Mouse (Mus musculus): Measurements from ENCODE around the gene Gm10409.
"Not testable (repeated sequence)": the region's sequence is repeated elsewhere in the genome, so short reads cannot be mapped to it uniquely, and the experiment has no call there.

Gene Gm10409

DNA sequence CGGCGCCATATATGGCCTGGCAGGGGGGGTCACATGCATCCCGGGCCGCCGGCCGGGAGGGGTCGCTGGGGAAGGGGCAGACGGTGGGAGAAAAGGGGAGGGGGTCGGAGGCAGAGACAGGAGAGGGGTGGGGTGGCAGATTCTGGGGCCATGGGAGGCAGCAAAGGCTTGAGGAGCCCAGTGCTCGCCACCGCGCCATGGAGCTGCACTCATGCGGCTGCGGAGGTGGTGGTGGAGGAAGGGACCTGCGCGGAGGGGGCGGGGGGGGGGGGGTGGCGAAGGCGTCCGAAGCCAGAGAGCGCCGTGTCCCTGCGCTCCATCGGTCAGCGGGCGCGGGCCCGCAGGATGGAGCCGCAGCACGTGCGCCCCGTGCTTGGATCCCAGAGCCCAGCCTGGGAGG, at the start of gene Gm10409:
Gm10409 (plus strand) TSS at position 301 of the 400 bp plus-strand sequence.
- DNase-seq (ENCODE audit: low spot score): not testable (repeated sequence)

DNA sequence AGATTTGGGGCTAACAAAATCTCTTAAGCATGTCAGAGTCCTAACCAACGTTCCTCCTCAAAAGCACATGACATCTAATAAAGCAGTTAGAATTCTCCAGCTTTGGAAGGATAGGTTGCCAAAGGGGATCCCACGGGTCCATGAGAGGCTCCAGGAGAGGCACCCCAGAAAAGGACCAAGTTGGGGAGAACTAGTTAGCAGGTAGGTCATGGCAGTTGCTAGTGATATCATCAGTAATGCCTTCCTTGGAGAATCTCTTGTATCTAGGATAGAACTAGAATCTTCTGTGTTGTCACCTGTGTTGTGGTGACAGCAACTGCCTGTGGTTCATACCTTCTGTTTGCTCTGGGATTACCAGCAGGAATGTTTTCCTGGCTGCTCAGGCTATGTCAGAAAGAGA, 17.6 kb upstream of the Gm10409 start, which contains the start of gene Gm10413:
Gm10413 (plus strand) TSS at position 301 of the 400 bp plus-strand sequence.
- not testable (repeated sequence) for DNase-seq (ENCODE audit: low spot score)

DNA sequence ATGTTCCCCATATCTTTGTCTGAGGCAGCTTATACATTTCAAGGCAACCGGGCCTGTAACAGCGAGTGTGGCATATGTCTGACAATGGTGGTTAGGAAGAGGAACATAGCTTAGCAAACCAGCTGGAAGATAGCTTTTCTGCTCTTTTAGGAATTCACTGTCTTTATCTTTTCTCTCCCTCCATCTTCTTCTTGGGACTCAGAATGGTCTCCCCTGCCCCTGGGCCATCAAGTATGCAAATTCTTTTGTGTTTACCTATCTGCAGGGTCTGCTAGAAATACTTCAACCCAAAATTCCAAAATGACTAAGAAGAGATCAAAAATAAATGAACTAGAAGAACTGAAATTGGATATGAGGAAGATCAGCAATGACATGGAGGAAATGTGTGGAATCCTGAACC, 15.4 kb downstream of the Gm10409 start, which contains the start of gene Gm3005:
Gm3005 (plus strand) TSS at position 301 of the 400 bp plus-strand sequence.
- not testable (repeated sequence) for DNase-seq (ENCODE audit: low spot score)

DNA sequence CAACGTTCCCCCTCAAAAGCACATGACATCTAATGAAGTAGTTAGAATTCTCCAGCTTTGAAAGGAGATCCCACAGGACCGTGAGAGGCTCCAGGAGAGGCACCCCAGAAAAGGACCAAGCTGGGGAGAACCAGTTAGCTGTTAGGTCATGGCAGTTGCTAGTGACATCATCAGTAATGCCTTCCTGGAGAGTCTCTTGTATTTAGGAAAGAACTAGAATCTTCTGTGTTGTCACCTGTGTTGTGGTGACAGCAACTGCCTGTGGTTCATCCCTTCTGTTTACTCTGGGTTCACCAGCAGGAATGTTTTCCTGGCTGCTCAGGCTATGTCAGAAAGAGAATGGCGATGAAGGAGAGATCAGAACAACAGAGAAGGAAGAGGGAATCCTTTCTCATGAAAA, 36.7 kb downstream of the Gm10409 start, which contains the start of gene Gm10408:
Gm10408 (plus strand) TSS at position 301 of the 400 bp plus-strand sequence.
- not testable (repeated sequence) for DNase-seq (ENCODE audit: low spot score)
